Mouse (Mus musculus) megakaryocyte progenitor cell, adult 5-6 weeks (primary cell): ENCODE results near the gene Mab21l3. TPM values are rescaled to one million over a fixed set of nuclear protein-coding genes. Genes with fewer than 3 reads are reported as not detected.

Source experiments
- ATAC-seq: replicated peaks from 2 replicates; pipeline ENCODE4 v1.8.0; 2016; ENCODE audit warnings: mild to moderate bottlenecking, moderate TSS enrichment, inconsistent platforms; ENCODE audit not compliant: poor library complexity
- total RNA-seq, 2 experiments: library from RNA; stranded (forward) in 1 of 2; stranded (reverse) in 1 of 2; fragments of 157-497, 149-512 nt in 1 of 2; fragments of 200-1000 nt in 1 of 2; gene quantifications; 2 replicates each; pipeline versions ENCODE4 v1.2.3 to v1.2.4; 2015 to 2017

Mab21l3 gene
- total RNA-seq (2015) (not detected in 2 replicates), total RNA-seq (2017) (not detected in 2 replicates)

- no peak for ATAC-seq
Observed at GRCm38 (mm10) chr3:101848816-101849215, at the start of gene Mab21l3. Gene Mab21l3 (minus strand): TSS chr3:101848959.

- no peak for ATAC-seq
Observed at GRCm38 (mm10) chr3:101897377-101897974, 48.7 kb upstream of the Mab21l3 start.

DNA sequence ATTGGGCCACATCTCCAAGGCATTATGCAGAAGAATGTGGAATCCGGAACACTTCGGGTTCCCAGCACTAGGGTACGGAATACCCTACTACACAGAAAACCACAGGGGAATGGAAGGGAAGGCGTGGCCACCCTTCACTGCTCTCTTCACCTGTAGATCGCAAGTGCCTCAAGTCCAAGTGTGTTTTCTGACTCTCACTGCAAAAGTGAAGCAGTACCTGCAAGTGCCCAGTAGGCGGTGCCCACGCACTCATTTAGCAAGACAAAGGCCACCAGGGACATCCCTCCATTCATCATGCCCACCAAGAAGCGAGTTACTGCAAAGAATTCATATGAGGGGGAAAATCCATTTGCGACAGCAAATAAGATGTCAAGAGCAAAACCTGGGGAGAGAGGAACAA lies 48.1 kb upstream of the Mab21l3 start:
- peak; percentile 95 for ATAC-seq

GRCm38 (mm10) chr3:101895376-101895910 lies 46.7 kb upstream of the Mab21l3 start:
- no peak for ATAC-seq

GRCm38 (mm10) chr3:101885591-101885990 lies 36.8 kb upstream of the Mab21l3 start:
- ATAC-seq = no peak

DNA sequence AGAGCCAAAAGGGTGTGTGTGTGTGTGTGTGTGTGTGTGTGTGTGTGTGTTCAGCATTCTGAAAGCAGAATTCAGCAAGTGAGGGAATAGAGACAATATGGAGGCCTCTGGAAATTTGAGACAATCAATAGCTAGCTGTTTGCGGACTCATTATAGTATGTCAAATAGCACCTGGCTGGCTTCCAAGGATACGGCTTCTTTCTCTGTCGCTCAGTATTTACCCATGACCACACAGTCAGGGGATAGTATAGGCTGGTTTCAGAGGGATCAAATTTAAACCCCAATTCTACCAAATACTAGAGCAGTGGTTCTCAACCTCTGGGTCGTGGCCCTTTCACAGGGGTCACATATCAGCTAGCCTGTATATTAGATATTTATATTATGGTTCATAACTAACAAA lies 36.3 kb upstream of the Mab21l3 start:
- no peak for ATAC-seq

- ATAC-seq = no peak
Observed at GRCm38 (mm10) chr3:101883902-101884301, 35.1 kb upstream of the Mab21l3 start.

GRCm38 (mm10) chr3:101881721-101882120 lies 33.0 kb upstream of the Mab21l3 start:
- ATAC-seq = no peak

- ATAC-seq = no peak
Observed at GRCm38 (mm10) chr3:101880818-101881217, 32.1 kb upstream of the Mab21l3 start.

DNA sequence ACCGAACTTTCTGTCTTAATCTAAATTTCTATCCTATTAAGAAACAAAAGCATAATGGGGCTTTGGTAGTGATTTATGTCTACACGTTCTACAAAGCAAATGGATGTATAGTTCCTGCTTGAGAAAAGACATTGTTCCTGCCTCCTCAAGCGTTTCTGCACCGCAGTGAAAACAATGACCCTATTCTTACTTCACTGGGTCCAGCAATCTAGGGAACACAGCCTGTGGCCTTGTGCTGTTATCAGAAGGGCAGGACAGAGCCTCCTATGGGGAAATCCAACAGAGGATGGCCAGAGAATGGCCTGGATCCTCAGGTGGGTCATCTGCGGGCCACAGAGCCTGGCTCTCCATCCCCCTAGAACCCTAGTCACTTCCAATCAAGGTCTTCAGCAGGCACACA lies 29.4 kb upstream of the Mab21l3 start:
- no peak for ATAC-seq

DNA sequence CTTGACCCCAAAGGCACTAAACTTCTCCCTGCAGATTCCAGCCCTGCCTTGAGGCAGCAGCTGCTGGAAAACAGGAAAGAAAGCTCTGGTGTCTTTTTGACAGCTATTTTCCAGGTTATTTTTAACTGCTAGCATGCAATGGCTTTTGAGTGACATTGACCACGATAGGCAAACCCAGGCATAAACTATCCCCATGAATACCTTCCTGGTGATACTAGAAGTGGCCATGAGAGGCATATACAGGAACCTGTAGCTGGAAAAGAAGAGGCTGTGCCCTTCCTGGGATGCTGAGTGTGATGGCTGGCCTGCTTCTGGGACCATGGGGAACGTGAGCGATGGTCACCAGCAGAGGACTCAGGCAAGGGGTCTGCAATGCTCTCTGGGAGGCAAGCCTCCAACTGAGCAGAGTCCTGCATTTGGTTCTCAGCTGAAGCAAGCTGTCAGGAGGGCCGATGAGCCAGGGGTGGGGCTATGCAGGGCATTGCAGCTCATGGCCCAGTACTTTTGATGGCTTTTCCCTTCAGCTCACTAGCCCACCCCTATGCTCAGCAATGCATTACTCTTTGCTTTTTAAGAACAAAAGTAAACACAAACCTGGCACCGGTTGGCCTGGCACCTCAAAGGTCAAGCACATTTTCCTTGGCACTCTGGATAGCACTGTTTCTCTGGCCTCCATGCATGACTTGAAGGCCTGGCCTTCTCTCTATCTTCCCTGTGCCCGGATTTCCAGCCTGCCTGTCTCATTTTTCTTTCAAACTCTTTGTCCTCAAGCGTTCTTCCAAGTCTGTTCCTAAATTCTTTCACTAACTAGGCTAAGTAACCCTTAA lies 27.9 kb upstream of the Mab21l3 start:
- ATAC-seq = no peak

DNA sequence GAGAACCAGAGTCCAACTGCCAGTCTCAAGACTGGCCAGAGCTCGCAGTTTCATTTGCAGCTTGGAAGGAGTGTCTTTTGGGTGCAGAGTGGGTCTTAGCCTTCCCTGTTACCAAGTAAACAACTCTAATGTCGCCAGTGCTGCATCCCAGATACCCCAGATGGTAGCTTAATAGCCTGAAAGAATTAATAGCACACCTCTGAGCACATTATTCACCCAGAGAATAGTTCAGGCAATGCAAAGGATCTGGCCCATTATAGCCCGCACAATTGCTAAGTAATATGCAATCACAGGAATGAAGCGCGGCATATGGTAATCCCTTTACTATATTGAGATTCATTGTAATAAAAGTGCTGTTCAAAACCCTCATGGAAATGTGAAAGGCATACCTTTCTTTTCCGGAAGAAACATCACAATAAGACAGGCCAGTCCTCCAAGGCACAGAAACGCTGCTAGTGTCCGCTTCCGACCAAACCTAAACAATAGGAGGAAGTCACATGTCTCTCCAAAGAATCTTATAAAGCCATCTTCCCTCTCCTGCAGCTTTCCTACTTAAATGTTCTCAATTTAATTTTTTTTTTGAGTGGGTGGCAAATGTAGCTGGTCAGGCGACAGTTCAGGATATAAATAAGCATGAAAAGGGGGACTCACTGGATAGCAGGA lies 26.6 kb upstream of the Mab21l3 start:
- no peak for ATAC-seq

GRCm38 (mm10) chr3:101873061-101873675 lies 24.4 kb upstream of the Mab21l3 start:
- ATAC-seq = no peak

DNA sequence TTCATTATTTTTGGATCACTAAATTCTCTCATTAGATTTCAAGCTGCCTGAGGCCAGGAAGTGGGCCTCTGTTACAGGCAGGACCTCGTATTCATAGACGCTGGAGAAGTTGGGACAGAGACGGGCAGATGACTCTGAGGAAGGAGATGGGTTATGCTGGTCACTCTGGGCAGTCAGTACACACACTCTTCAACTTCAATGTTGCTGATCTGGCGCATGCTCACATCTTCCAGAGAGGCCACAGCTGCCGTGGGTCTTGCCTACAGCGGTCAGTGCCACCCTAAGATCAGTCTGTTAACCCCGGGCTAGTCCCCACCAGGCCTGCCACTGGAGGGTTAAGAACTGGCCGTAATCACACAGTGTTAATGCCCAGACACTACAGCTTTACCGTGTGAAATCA lies 23.2 kb upstream of the Mab21l3 start:
- ATAC-seq = no peak

- ATAC-seq = no peak
Observed at GRCm38 (mm10) chr3:101867001-101867421, 18.3 kb upstream of the Mab21l3 start.

DNA sequence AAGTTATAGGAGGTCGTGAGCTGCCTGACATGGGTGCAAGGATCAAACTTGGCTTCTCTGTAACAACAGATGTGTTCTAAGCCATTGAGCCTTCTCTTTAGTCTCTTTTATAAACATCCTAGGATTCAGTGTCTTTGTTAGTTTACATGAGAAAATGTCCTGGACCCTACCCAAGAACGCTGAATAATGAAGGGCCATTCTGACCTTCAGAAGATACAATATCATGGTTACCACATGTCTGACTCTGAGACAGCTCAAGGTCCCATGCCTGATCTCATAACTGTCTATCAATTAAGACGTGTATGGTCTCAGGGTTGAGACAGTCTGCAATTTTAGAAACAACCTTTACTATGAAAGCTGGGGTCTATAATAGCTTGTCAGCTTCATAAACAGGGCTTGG lies 13.1 kb upstream of the Mab21l3 start:
- no peak for ATAC-seq

DNA sequence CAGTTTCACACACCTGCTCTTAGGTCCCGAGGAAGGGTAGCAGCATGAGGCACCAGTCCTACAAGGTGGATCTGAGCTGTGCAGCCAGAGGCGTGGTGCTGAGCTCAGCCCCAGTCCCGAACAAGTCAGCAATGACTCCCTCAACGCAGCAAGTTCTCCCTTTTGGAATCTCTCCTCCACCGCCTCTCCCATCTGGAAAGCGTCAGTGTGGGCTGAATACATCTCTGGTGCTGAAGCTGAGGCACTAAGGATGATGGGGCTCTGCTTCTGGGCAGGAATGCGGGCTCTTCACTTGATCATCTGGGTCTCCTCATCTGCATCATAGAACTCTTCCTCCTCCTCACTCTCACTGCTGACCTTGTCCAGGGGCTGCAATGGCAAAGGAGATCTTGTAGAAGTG lies 11.4 kb upstream of the Mab21l3 start:
- ATAC-seq = no peak

- no peak for ATAC-seq
Observed at GRCm38 (mm10) chr3:101859740-101860139, 11.0 kb upstream of the Mab21l3 start.

DNA sequence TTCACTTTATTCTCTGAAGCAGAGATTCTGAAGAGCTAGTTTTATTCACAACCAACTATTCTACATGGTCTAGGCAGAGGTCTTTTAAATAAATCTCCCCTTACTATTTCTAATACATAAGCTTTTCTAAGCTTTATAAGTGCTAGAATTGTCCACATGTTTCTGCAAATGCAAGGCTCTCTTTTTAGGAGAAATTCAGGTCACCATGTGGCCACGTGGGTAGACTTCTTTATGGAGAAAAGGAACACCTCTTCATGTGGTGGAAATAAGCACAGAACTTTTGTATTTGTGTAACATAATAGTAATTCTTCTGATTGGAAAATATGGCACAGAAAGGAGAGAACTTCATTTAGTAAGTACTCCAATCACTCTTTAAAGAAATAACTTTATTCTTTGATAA lies 5.3 kb upstream of the Mab21l3 start:
- ATAC-seq = no peak

DNA sequence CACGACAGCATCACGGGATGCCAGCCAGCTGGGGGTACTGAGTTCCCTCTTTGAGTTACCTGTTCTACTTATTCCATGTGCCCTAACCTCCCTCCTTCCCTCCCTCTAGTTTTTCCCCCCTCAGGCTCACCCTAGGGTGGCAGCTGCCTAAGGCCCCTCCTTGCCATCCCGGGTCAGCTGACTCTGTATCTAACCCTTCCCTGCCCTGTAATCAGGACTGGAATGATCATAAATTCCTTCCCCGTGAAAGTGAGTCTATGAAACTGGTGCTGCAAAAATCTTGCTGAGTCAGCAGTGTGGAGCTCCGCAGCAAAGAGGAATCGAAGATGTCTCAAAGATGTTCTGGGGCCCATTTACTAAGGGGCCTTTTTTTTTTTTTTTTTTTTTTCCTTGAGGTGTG lies 2.6 kb upstream of the Mab21l3 start:
- ATAC-seq = no peak

GRCm38 (mm10) chr3:101846096-101846495 lies 2.7 kb downstream of the Mab21l3 start:
- ATAC-seq = no peak
